Mouse (Mus musculus) cerebellum, postnatal 36 days (tissue): ENCODE measurements at regions not wholly inside any gene's neighbourhood (a gene's known extent, or its start where the extent isn't known, plus 50 kb on each side); places are given as distances from the start of the nearest gene placed in this dataset.
A peak's percentile ranks its signal among the peaks of the same experiment; 100 is the strongest.

Experiments
- DNase-seq, 2 experiments: peaks; one replicate each; pipeline ENCODE4 v3.0.0; 2021 to 2022; ENCODE audit warnings: mixed read lengths in 2 of 2

GRCm38 (mm10) chr9:35328503-35328902 lies 60.8 kb downstream of the Rpusd4 start:
- no peak for DNase-seq

GRCm38 (mm10) chr9:35330386-35330785 lies 62.7 kb downstream of the Rpusd4 start:
- no peak for DNase-seq

GRCm38 (mm10) chr9:35331241-35331680 lies 63.6 kb downstream of the Rpusd4 start:
- peak in 1 of 2 experiments; percentile 39 for DNase-seq

- DNase-seq: no peak
These were observed 65.3 kb downstream of the Rpusd4 start for GRCm38 (mm10) chr9:35332688-35333630.

GRCm38 (mm10) chr9:35333631-35334005 lies 66.0 kb downstream of the Rpusd4 start:
- DNase-seq: no peak

GRCm38 (mm10) chr9:35334536-35334935 lies 66.9 kb downstream of the Rpusd4 start:
- DNase-seq: no peak

- no peak for DNase-seq
These were observed 67.5 kb downstream of the Rpusd4 start for GRCm38 (mm10) chr9:35335181-35335580.

- peak; percentile 83 to 90 for DNase-seq
These were observed 68.4 kb downstream of the Rpusd4 start for GRCm38 (mm10) chr9:35335888-35336700.

GRCm38 (mm10) chr9:35336701-35337055 lies 69.0 kb downstream of the Rpusd4 start:
- no peak for DNase-seq

- no peak for DNase-seq
These were observed 71.2 kb downstream of the Rpusd4 start for GRCm38 (mm10) chr9:35338858-35339257.

- DNase-seq: no peak
These were observed 72.0 kb downstream of the Rpusd4 start for GRCm38 (mm10) chr9:35339492-35340262.

GRCm38 (mm10) chr9:35340263-35340573 lies 72.6 kb downstream of the Rpusd4 start:
- DNase-seq: no peak

GRCm38 (mm10) chr9:35340811-35341210 lies 73.1 kb downstream of the Rpusd4 start:
- DNase-seq: no peak

GRCm38 (mm10) chr9:35341386-35341785 lies 73.7 kb downstream of the Rpusd4 start:
- DNase-seq: no peak

GRCm38 (mm10) chr9:35342436-35342835 lies 74.8 kb downstream of the Rpusd4 start:
- DNase-seq: peak; percentile 85

GRCm38 (mm10) chr9:35343336-35343735 lies 75.7 kb downstream of the Rpusd4 start:
- DNase-seq: no peak

GRCm38 (mm10) chr9:35344374-35344773 lies 76.6 kb upstream of the Cdon start:
- no peak for DNase-seq

- DNase-seq: peak in 1 of 2 experiments; percentile 54
These were observed 74.5 kb upstream of the Cdon start for GRCm38 (mm10) chr9:35346378-35346777.

GRCm38 (mm10) chr9:35350046-35350552 lies 70.8 kb upstream of the Cdon start:
- DNase-seq: no peak

GRCm38 (mm10) chr9:35351576-35351975 lies 69.4 kb upstream of the Cdon start:
- DNase-seq: no peak

GRCm38 (mm10) chr9:35354652-35355130 lies 66.2 kb upstream of the Cdon start:
- no peak for DNase-seq

- no peak for DNase-seq
These were observed 61.2 kb upstream of the Cdon start for GRCm38 (mm10) chr9:35359699-35360098.
